Mouse (Mus musculus) C2C12 (cell line): ENCODE data around the gene Cym. TPM values are rescaled to one million over a fixed set of nuclear protein-coding genes. Genes with fewer than 3 reads are reported as not detected.

Source experiments
- H3K27me3 ChIP-seq: one replicate; pipeline ENCODE4 v1.6.1; 2011; ENCODE audit not compliant: control insufficient read depth, insufficient read depth, insufficient read length
- H3K36me3 ChIP-seq: one replicate; pipeline ENCODE4 v1.6.1; 2011; ENCODE audit not compliant: control insufficient read depth, insufficient read depth
- H3K4me3 ChIP-seq: one replicate; pipeline ENCODE4 v1.5.1; 2011; ENCODE audit warnings: mild to moderate bottlenecking, control low read depth; ENCODE audit not compliant: poor library complexity, insufficient read depth, severe bottlenecking
- H3K79me2 ChIP-seq: one replicate; pipeline ENCODE4 v1.6.1; 2011; ENCODE audit not compliant: control insufficient read depth, insufficient read depth
- H3K79me3 ChIP-seq: one replicate; pipeline ENCODE4 v1.6.1; 2011; ENCODE audit warnings: low read depth, control low read depth
- H3ac ChIP-seq: one replicate; pipeline ENCODE3; 2011; ENCODE audit warnings: low read depth; ENCODE audit not compliant: control insufficient read depth, insufficient read length
- CEBPB ChIP-seq: IDR thresholded peaks from one replicate; pipeline ENCODE4 v1.6.1; 2011; ENCODE audit warnings: low read depth, mild to moderate bottlenecking, control low read depth, moderate library complexity
- CTCF ChIP-seq: IDR thresholded peaks from one replicate; pipeline ENCODE4 v1.5.1; 2011; ENCODE audit not compliant: control insufficient read depth, insufficient read depth, insufficient read length
- FOSL1 ChIP-seq: IDR thresholded peaks from one replicate; pipeline ENCODE4 v1.8.0; 2011; ENCODE audit warnings: mild to moderate bottlenecking, low read length; ENCODE audit not compliant: poor library complexity, insufficient read depth, severe bottlenecking
- MAX ChIP-seq: IDR thresholded peaks from one replicate; pipeline ENCODE4 v1.6.1; 2011; ENCODE audit warnings: mild to moderate bottlenecking, control low read depth
- MYOD1 ChIP-seq: IDR thresholded peaks from one replicate; pipeline ENCODE4 v1.6.1; 2011; ENCODE audit warnings: low read depth; ENCODE audit not compliant: control insufficient read depth, insufficient read length
- MYOG ChIP-seq: IDR thresholded peaks from one replicate; pipeline ENCODE4 v1.6.1; 2011; ENCODE audit not compliant: control insufficient read depth, insufficient read length; ENCODE audit errors: extremely low read depth
- USF1 ChIP-seq: IDR thresholded peaks from one replicate; pipeline ENCODE4 v1.6.1; 2011; ENCODE audit warnings: low read depth, mild to moderate bottlenecking, control low read depth, moderate library complexity
- polyA plus RNA-seq: library from polyadenylated mRNA; unstranded; fragments of >200 nt; fragmentation: generic; extraction: Trizol; gene quantifications from one replicate; pipeline ENCODE4 v1.2.1, GENCODE M21; 2012; ENCODE audit warnings: missing spikeins

Gene Cym
- polyA plus RNA-seq, 1 experiment = not detected

DNA sequence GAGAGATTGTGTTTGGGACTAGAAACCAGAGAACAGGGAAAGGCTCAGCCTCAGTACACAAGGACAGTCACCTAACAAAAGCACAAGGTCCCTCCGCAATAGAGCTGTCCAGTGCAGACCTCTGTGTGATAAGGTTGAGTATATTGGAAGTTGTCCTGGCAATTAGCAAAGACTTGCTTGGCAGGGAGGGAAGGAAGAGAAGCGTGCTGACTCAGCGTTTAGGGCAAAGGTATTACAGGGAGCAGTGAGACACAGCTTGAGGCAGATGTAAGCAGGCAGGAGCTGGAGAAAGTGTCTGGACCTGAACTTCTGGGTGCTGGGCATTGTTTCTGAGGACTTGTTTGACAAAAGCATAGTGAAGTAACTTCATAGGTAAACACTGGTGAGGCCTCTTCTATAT lies 34.5 kb upstream of the Cym start:
- Histone ChIP-seq H3K36me3 (no peaks in the 10 kb centered on the region), H3K79me2 (no peaks in the 10 kb centered on the region), H3ac (no peak overlapping the region), H3K27me3 (no peaks in the 10 kb centered on the region), H3K79me3 (no peaks in the 10 kb centered on the region), H3K4me3 (no peak overlapping the region)
- TF ChIP-seq MYOG (no peak), FOSL1 (no peak), CEBPB (no peak), MYOD1 (no peak)

GRCm38 (mm10) chr3:107253925-107254324 lies 32.4 kb upstream of the Cym start:
- H3K27me3 ChIP-seq = no peaks in the 10 kb centered on the region
- no peaks in the 10 kb centered on the region for H3K79me2 ChIP-seq
- no peak overlapping the region for H3ac ChIP-seq
- no peaks in the 10 kb centered on the region for H3K79me3 ChIP-seq
- TF ChIP-seq MYOD1 (no peak), FOSL1 (no peak), CEBPB (no peak), USF1 (no peak), MYOG (no peak), MAX (no peak), CTCF (no peak)
- no peak overlapping the region for H3K4me3 ChIP-seq
- no peaks in the 10 kb centered on the region for H3K36me3 ChIP-seq

DNA sequence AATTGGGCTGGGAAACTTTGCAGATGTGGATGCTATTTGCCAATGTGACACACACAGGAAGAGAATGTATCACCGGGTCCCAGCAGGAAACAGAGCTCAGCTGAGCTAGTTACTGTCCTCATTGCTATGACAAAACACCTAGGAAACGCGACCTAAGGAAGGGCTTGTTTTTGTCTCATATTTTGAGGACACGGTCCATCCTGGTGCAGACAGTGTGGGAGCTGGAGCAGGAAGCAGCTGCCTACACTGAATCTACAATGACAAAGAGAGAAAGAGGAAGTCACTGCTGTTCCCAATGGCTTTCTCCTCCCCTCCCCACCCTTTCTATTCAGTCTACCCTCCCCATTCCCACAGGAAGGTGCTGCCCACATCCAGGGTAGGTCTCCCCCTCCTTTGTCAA lies 30.5 kb upstream of the Cym start:
- Histone ChIP-seq H3K79me2 (no peaks in the 10 kb centered on the region), H3K36me3 (no peaks in the 10 kb centered on the region)
- TF ChIP-seq CTCF (no peak), MYOD1 (no peak), USF1 (no peak), FOSL1 (no peak), MAX (no peak), MYOG (no peak)

DNA sequence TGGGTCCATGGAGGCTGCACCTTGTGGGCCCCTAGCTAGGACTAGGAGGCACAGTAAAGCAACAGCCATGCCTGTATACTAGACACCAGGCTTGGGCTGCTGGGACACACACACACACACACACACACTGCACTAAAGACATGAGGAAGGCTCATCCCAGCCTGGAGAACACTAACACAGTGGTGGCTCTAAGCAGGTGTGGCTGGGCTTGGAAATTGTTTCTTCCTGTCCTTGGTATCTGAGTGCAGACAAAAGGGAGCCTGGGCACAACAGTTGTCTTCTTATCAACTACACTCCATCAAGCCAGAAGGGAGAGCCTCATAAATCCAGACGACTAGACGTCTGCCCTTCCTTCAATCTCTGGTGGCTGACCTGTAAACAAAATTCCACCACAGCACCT lies 28.8 kb upstream of the Cym start:
- no peak overlapping the region for H3ac ChIP-seq
- no peaks in the 10 kb centered on the region for H3K36me3 ChIP-seq
- H3K79me3 ChIP-seq = no peaks in the 10 kb centered on the region
- H3K4me3 ChIP-seq = no peak overlapping the region
- H3K79me2 ChIP-seq = no peaks in the 10 kb centered on the region
- no peaks in the 10 kb centered on the region for H3K27me3 ChIP-seq
- TF ChIP-seq MAX = no peak
- TF ChIP-seq USF1 = no peak
- TF ChIP-seq FOSL1 = no peak
- TF ChIP-seq MYOD1 = no peak
- TF ChIP-seq CEBPB = no peak

More for the DNA sequence above, 30.5 kb upstream of the Cym start:
- Histone ChIP-seq H3ac (no peak overlapping the region), H3K27me3 (no peaks in the 10 kb centered on the region), H3K4me3 (no peak overlapping the region), H3K79me3 (no peaks in the 10 kb centered on the region)

DNA sequence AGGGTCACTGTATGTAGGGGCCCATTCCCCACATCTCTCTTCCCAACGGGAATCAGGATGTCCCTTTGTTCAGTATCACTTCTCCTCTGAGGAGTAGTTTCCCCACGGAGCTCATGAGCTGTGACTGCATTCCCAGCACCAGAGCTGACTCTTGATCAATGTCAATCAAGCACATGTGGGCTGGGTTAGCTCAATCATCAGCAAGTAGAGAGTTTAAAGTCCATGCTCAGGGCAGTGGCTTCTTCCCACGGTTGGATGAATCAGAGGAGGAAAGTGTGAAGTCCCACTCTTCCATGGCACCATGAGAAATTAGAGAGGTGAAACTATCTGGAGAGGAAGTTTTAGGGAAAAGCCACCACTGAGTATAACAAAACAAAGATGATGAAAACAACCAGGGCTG lies 27.5 kb upstream of the Cym start:
- TF ChIP-seq FOSL1 = no peak
- TF ChIP-seq CTCF = no peak
- TF ChIP-seq MYOD1 = no peak
- no peak for TF ChIP-seq MYOG
- no peak for TF ChIP-seq USF1
- no peak for TF ChIP-seq CEBPB
- no peak for TF ChIP-seq MAX
- H3ac ChIP-seq = no peak overlapping the region
- no peaks in the 10 kb centered on the region for H3K79me3 ChIP-seq
- no peaks in the 10 kb centered on the region for H3K79me2 ChIP-seq
- no peaks in the 10 kb centered on the region for H3K36me3 ChIP-seq
- H3K27me3 ChIP-seq = no peaks in the 10 kb centered on the region
- no peak overlapping the region for H3K4me3 ChIP-seq

DNA sequence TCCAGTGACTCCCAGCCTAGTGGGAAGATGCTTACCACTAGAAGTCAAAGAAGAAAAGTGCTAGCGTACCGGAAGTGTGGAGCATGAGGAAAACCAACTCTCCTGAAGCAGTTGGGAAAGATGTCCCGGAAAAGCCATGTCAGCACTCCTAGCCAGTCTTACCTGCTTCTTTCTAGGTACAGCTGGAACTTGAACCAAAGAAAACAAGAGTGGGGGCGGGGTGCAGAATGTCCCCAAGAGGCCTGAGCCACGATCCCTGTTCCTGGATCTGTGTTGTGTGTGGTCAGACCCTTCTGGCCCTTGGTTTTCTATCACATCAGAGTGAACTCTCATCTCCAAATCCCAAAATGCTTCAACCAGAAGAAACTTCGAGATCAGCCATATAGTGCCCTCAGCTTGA lies 25.3 kb upstream of the Cym start:
- no peaks in the 10 kb centered on the region for H3K79me2 ChIP-seq
- TF ChIP-seq CTCF (no peak), FOSL1 (no peak), MAX (no peak), CEBPB (no peak), USF1 (no peak), MYOG (no peak), MYOD1 (no peak)
- no peak overlapping the region for H3ac ChIP-seq
- no peaks in the 10 kb centered on the region for H3K79me3 ChIP-seq
- no peak overlapping the region for H3K4me3 ChIP-seq
- H3K27me3 ChIP-seq = no peaks in the 10 kb centered on the region
- H3K36me3 ChIP-seq = no peaks in the 10 kb centered on the region
